Comparison of ENCODE assay signal across 29 mouse cellular contexts in genomic region chr14:117674482-117674881, GRCm38 (mm10).
DNase-seq lines count a peak whose midpoint lies in the region; ATAC-seq lines count a peak whose summit lies in the region.
"Had no signal": no experiment of that assay in that cellular context is flagged by ENCODE, and none has a peak within 500 bp of the region (broad histone marks: within the 10 kb centered on the region; RNA-seq: fewer than 3 reads in every experiment).

No protein-coding gene starts in this region.

- H3K9me3 ChIP-seq in liver, embryonic 12.5 days (replicated peaks): no peaks in the 10 kb centered on the region
- H3K9me3 ChIP-seq: embryonic facial prominence, embryonic 12.5 days; forebrain, embryonic 13.5 days; heart, embryonic 10.5 days; limb, embryonic 12.5 days; midbrain, embryonic 13.5 days had no signal

- WGBS in liver, embryonic 12.5 days (ENCODE audit: insufficient replicate concordance): 55% methylated on average over 3 of the region's 3 CpGs

- H3K9ac ChIP-seq in liver, embryonic 12.5 days: no peak overlapping the region
- H3K9ac ChIP-seq: embryonic facial prominence, embryonic 12.5 days; forebrain, embryonic 13.5 days; hindbrain, embryonic 14.5 days; limb, embryonic 12.5 days; lung, embryonic 14.5 days; midbrain, embryonic 13.5 days had no signal

- no peak overlapping the region for H3K4me2 ChIP-seq in liver, embryonic 12.5 days
- H3K4me2 ChIP-seq: embryonic facial prominence, embryonic 12.5 days; forebrain, embryonic 13.5 days; hindbrain, embryonic 14.5 days; limb, embryonic 12.5 days; lung, embryonic 14.5 days; midbrain, embryonic 13.5 days had no signal

- no peak overlapping the region for H3K4me3 ChIP-seq in liver, embryonic 12.5 days
- H3K4me3 ChIP-seq: embryonic facial prominence, embryonic 12.5 days; erythroblast, embryonic 14.5 days; forebrain, embryonic 13.5 days; gastrocnemius, adult 2 months; heart, embryonic 10.5 days; layer of hippocampus, adult 2 months; limb, embryonic 12.5 days; megakaryocyte, embryonic 14.5 days; midbrain, embryonic 13.5 days had no signal

- no peaks in the 10 kb centered on the region for H3K36me3 ChIP-seq in liver, embryonic 12.5 days
- H3K36me3 ChIP-seq: embryonic facial prominence, embryonic 12.5 days; G1E; heart, embryonic 10.5 days; limb, embryonic 12.5 days; midbrain, embryonic 13.5 days had no signal

- H3K27ac ChIP-seq in liver, embryonic 12.5 days: 0 out of 2 replicates have a peak overlapping the region, but pooled peaks have one; percentile 14
- H3K27ac ChIP-seq: embryonic facial prominence, embryonic 12.5 days; forebrain, embryonic 13.5 days; gastrocnemius, adult 2 months; heart, embryonic 10.5 days; hindbrain, embryonic 14.5 days; layer of hippocampus, adult 2 months; limb, embryonic 12.5 days; midbrain, embryonic 13.5 days had no signal

- no peaks in the 10 kb centered on the region for H3K4me1 ChIP-seq in liver, embryonic 12.5 days
- H3K4me1 ChIP-seq: embryonic facial prominence, embryonic 12.5 days; forebrain, embryonic 13.5 days; heart, embryonic 10.5 days; limb, embryonic 12.5 days; megakaryocyte, embryonic 14.5 days; midbrain, embryonic 13.5 days had no signal

- H3K27me3 ChIP-seq in liver, embryonic 12.5 days (replicated peaks): no peaks in the 10 kb centered on the region
- H3K27me3 ChIP-seq: CH12.LX; embryonic facial prominence, embryonic 12.5 days; forebrain, embryonic 13.5 days; limb, embryonic 12.5 days; megakaryocyte, embryonic 14.5 days; midbrain, embryonic 13.5 days had no signal

- ATAC-seq in liver, embryonic 12.5 days: peak; percentile 51; the same call in 1 of the 2 replicates
- no peak for ATAC-seq in erythroblast, adult 5-6 weeks (replicated peaks; ENCODE audit: low FRiP score, poor library complexity, severe bottlenecking)
- ATAC-seq: forebrain, embryonic 13.5 days; inflammation-experienced regulatory T-cells, adult 6 months; midbrain, embryonic 13.5 days had no signal

- DNase-seq in liver: no peak
- DNase-seq in kidney, adult 9 months: peak; percentile 90
- peak; percentile 31 to 78 for DNase-seq in kidney, postnatal 36 days
- DNase-seq in yolk sac, embryonic 10.5 days (ENCODE audit: low spot score): peak; percentile 7
- DNase-seq in layer of hippocampus, postnatal 36 days: no peak
- DNase-seq: adrenal gland, adult 8-10 months; B cell, adult 2 months; cerebellum, adult 11-12 months; cerebellum, postnatal 25 days; gastrocnemius, adult 2 months; heart, postnatal 4 days; lung, embryonic 14.5 days; lung, postnatal 36 days; spleen, adult 18-20 months; thymus, postnatal 4 days had no signal

Comparison
In these comparisons a context has a peak if more than half of its experiments do, and no peak if none do; other contexts are left out.
1. DNase-seq: peak in kidney, adult 9 months (single experiment), kidney, postnatal 36 days (2 of 2) and yolk sac, embryonic 10.5 days (single experiment); none in liver (single experiment) and layer of hippocampus, postnatal 36 days (0 of 2).